Mouse (Mus musculus) liver, postnatal 0 days (tissue): ENCODE data around the gene Neu1. TPM values are rescaled to one million over a fixed set of nuclear protein-coding genes. Genes with fewer than 3 reads are reported as not detected.

ENCODE experiments used
- ATAC-seq: fragments of 200-750 bp; cut with Nextera tagmentation; 2 replicates; pipeline ENCODE4 v1.8.0; 2017; ENCODE audit warnings: mild to moderate bottlenecking, moderate library complexity
- DNase-seq: peaks from one replicate; pipeline ENCODE4 v3.0.0-alpha.2; 2016
- H3K27ac ChIP-seq: fragments of 300-500 bp; sonication (generic); 2 replicates; pipeline ENCODE4 v1.5.1; 2014; ENCODE audit warnings: antibody characterized with exemption, moderate library complexity, mild to moderate bottlenecking, low read depth
- H3K27me3 ChIP-seq: fragments of 300-500 bp; sonication (generic); 2 replicates; pipeline ENCODE4 v1.6.1; 2014; ENCODE audit warnings: low read length, control low read depth, mixed read lengths; ENCODE audit not compliant: insufficient read depth
- H3K36me3 ChIP-seq: fragments of 300-500 bp; sonication (generic); replicated peaks from 2 replicates; pipeline ENCODE4 v1.6.1; 2014; ENCODE audit warnings: mild to moderate bottlenecking, control low read depth, low read length, moderate library complexity, mixed read lengths; ENCODE audit not compliant: insufficient read depth
- H3K4me1 ChIP-seq: fragments of 300-500 bp; sonication (generic); 2 replicates; pipeline ENCODE4 v1.6.1; 2014; ENCODE audit warnings: antibody characterized with exemption, mild to moderate bottlenecking, control low read depth; ENCODE audit not compliant: insufficient read depth
- H3K4me2 ChIP-seq: fragments of 300-500 bp; sonication (generic); 2 replicates; pipeline ENCODE4 v1.6.1; 2014; ENCODE audit warnings: low read depth, mild to moderate bottlenecking, low read length, moderate library complexity, mixed read lengths
- H3K4me3 ChIP-seq: fragments of 300-500 bp; sonication (generic); 2 replicates; pipeline ENCODE4 v1.5.1; 2014; ENCODE audit warnings: low read depth, low read length
- H3K9ac ChIP-seq: fragments of 300-500 bp; sonication (generic); replicated peaks from 2 replicates; pipeline ENCODE4 v1.6.1; 2014; ENCODE audit warnings: mild to moderate bottlenecking, moderate library complexity
- H3K9me3 ChIP-seq: fragments of 300-500 bp; sonication (generic); 2 replicates; pipeline ENCODE4 v1.6.1; 2016; ENCODE audit warnings: mild to moderate bottlenecking, control low read depth, low read length, mixed read lengths
- CTCF ChIP-seq: sonication (generic); IDR thresholded peaks from 2 replicates; pipeline ENCODE4 v1.5.1; 2016; ENCODE audit warnings: antibody characterized with exemption, low read depth
- EP300 ChIP-seq: IDR thresholded peaks from 2 replicates; pipeline ENCODE4 v1.6.1; 2016; ENCODE audit warnings: antibody characterized with exemption, low read depth, mild to moderate bottlenecking
- WGBS: fragments of 180-500 bp; shearing (Covaris S2); extraction: QIAGEN DNeasy Blood & Tissue Kit; methylation state at CpG from one replicate; pipeline ENCODE4 v1.1.7; 2014; ENCODE audit not compliant: insufficient replicate concordance; 5-methylcytosine and 5-hydroxymethylcytosine counted together
- polyA plus RNA-seq: library from polyadenylated mRNA; unstranded; fragments of >200 nt; fragmentation: Nextera tagmentation; extraction: Ambion mirVana; gene quantifications from 2 replicates; pipeline ENCODE4 v1.2.1, GENCODE M21; 2015

Neu1 gene
- polyA plus RNA-seq, 1 experiment from 2014 or later: 35.6 TPM

GRCm38 (mm10) chr17:34949553-34949969, 18.5 kb downstream of the Neu1 start:
- no peak overlapping the region for H3K4me2 ChIP-seq

DNA sequence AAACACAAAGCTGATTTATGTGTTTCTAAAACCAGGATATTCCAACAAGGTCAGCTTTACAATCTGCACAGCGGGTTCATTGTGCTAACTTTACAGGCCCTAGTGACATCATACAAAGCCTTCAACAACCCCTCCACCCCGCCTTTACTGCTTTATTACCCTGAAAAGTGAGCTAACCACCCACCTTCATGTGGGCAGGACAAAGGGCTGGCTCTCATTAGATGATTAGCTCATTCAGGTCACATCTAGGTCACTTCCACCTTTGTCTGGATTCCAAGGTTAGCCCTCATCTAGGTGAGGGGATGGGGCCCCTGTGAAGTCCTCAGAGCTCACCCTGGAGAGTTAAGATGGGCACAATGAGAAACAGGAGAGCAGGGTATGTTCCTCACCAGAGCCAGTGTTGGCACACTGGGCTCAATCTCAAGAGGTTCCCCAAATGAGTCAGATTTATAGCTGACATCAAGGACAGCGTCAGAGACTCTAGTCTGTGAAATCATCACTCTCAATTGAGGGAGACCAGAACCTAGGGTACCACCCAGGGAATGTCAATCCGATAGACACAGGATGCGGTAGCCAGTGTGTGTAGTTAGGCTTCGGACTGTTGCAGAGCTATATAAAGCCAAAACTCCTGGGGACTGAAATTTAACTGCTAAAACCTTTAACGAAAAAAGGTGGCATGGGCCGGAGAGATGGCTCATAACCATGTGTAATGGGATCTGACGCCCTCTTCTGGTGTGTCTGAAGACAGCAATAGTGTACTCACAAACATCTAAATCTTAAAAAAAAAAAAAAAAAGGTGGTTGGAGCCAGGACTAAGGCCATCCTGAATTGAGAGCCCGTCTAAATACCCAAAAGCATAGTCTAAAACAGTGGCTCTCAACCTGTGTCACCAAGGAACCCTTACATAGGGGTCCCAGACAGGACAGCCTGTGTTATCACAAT, 19.7 kb downstream of the Neu1 start:
- H3K27me3 ChIP-seq: 0 out of 2 replicates have a peak, but pooled peaks cover under 1% of the 10 kb centered on the region
- peak overlapping the region; percentile 93 for H3K4me3 ChIP-seq
- 24% methylated on average over 10 of the region's 10 CpGs for WGBS
- peak overlapping the region; percentile 93 for H3K4me2 ChIP-seq
- no peaks in the 10 kb centered on the region for H3K9me3 ChIP-seq
- H3K27ac ChIP-seq: peak overlapping the region; percentile 74
- no peak for ATAC-seq
- peaks cover 5% of the 10 kb centered on the region; the same call in 1 of the 2 replicates for H3K36me3 ChIP-seq
- no peak for DNase-seq
- no peak for TF ChIP-seq EP300
- peak; percentile 22; the same call in 1 of the 2 replicates for TF ChIP-seq CTCF
- H3K9ac ChIP-seq: peak overlapping the region; percentile 87
- peaks cover 8% of the 10 kb centered on the region for H3K4me1 ChIP-seq

More at GRCm38 (mm10) chr17:34949553-34949969, 18.5 kb downstream of the Neu1 start:
- Histone ChIP-seq H3K9me3 (no peaks in the 10 kb centered on the region), H3K36me3 (peaks cover 5% of the 10 kb centered on the region; the same call in 1 of the 2 replicates), H3K27ac (0 out of 2 replicates have a peak overlapping the region, but pooled peaks have one; percentile 37), H3K9ac (no peak overlapping the region), H3K4me3 (no peak overlapping the region), H3K4me1 (peaks cover 8% of the 10 kb centered on the region), H3K27me3 (no peaks in the 10 kb centered on the region)
- ATAC-seq: no peak
- WGBS: 47% methylated on average over 4 of the region's 4 CpGs
- no peak for DNase-seq
- no peak for TF ChIP-seq EP300
- TF ChIP-seq CTCF: no peak

GRCm38 (mm10) chr17:34951636-34952377, 20.8 kb downstream of the Neu1 start:
- Histone ChIP-seq H3K27me3 (peaks cover 4% of the 10 kb centered on the region; the same call in 1 of the 2 replicates), H3K4me2 (peak overlapping the region; percentile 93), H3K27ac (peak overlapping the region; percentile 74), H3K4me3 (peak overlapping the region; percentile 93), H3K36me3 (peaks cover 5% of the 10 kb centered on the region; the same call in 1 of the 2 replicates), H3K4me1 (peaks cover 8% of the 10 kb centered on the region), H3K9me3 (no peaks in the 10 kb centered on the region), H3K9ac (peak overlapping the region; percentile 87)
- WGBS: under 1% methylated on average over 29 of the region's 29 CpGs
- DNase-seq: no peak
- TF ChIP-seq CTCF (no peak), EP300 (no peak)
- ATAC-seq: peak; percentile 30

DNA sequence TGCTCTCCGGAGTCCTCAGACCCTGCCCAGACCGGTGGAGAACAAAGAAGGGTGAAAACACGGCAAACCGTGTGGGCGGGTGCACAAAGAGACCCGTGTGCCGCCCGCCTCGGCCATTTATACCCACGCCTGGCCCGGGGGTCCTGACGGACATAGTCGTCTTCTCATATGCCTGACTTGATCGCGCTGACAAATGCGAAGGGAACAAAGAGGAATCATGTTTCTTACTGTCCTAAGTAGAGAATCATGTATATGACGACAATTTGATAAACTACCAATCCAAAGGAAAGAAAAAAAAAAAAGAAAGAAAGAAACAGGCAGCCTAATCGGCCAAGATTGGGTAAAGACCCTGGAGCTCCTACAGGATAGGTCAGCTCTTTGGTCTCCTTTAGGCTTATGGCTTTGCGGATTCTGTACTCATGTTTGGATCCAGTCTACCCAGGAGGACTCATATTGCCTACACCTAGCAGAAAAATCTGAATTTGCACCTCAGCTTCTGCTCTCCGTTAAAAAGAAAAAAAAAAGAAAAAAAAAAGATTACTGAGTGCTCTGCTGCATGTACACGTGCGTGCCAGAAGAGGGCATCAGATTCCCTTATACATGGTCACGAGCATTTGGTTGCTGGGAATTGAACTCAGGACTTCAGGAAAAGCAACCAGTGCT, 21.5 kb downstream of the Neu1 start:
- Histone ChIP-seq H3K36me3 (peaks cover 5% of the 10 kb centered on the region; the same call in 1 of the 2 replicates), H3K27me3 (peaks cover 6% of the 10 kb centered on the region; the same call in 1 of the 2 replicates), H3K9me3 (no peaks in the 10 kb centered on the region), H3K4me2 (peak overlapping the region; percentile 93), H3K4me1 (peaks cover 8% of the 10 kb centered on the region), H3K4me3 (peak overlapping the region; percentile 93), H3K9ac (peak overlapping the region; percentile 87), H3K27ac (peak overlapping the region; percentile 74)
- WGBS: under 1% methylated on average over 23 of the region's 23 CpGs
- peak; percentile 85 for DNase-seq
- peak; percentile 76 for ATAC-seq
- peak; percentile 92 for TF ChIP-seq EP300
- peak; percentile 85 for TF ChIP-seq CTCF

GRCm38 (mm10) chr17:34953258-34953657, 22.2 kb downstream of the Neu1 start:
- 0 out of 2 replicates have a peak overlapping the region, but pooled peaks have one; percentile 87 for H3K9ac ChIP-seq
- no peak overlapping the region for H3K4me2 ChIP-seq
- peaks cover 8% of the 10 kb centered on the region for H3K4me1 ChIP-seq
- 71% methylated on average over 3 of the region's 3 CpGs for WGBS
- no peak overlapping the region for H3K27ac ChIP-seq
- H3K9me3 ChIP-seq: no peaks in the 10 kb centered on the region
- DNase-seq (no peak), ATAC-seq (no peak)
- H3K36me3 ChIP-seq: peaks cover 5% of the 10 kb centered on the region; the same call in 1 of the 2 replicates
- H3K27me3 ChIP-seq: peaks cover 6% of the 10 kb centered on the region; the same call in 1 of the 2 replicates
- no peak overlapping the region for H3K4me3 ChIP-seq
- TF ChIP-seq CTCF (no peak), EP300 (no peak)
